Mouse (Mus musculus) small intestine, adult 2 months (tissue): ENCODE data around the gene Slc16a6.

Experiments used
- CTCF ChIP-seq: fragments of 200-500 bp; IDR thresholded peaks from 2 replicates; pipeline ENCODE4 v1.5.1; 2012; ENCODE audit warnings: low read depth, mild to moderate bottlenecking, control low read depth, inconsistent platforms, low read length, moderate library complexity, mixed read lengths; ENCODE audit not compliant: insufficient replicate concordance, insufficient read length; ENCODE audit errors: extremely low read depth
- POLR2A ChIP-seq: fragments of 200-500 bp; IDR thresholded peaks from 2 replicates; pipeline ENCODE4 v1.6.1; 2012; ENCODE audit warnings: low read depth, mild to moderate bottlenecking, control low read depth, inconsistent platforms, low read length, moderate library complexity

- TF ChIP-seq CTCF (no peak), POLR2A (no peak)
Measured at GRCm38 (mm10) chr11:109496475-109496993, 23.1 kb upstream of the Slc16a6 start.
